Mouse (Mus musculus) c-Kit-negative CD71-positive TER-119-positive erythroid progenitor cells, embryonic 14.5 days (primary cell): ENCODE results near the gene Apba1.

ENCODE experiments used
- DNase-seq: peaks from one replicate; pipeline ENCODE4 v3.0.0-alpha.2; 2013; ENCODE audit warnings: low read depth, low spot score

Gene Apba1

GRCm38 (mm10) chr19:23972881-23973649 lies 214.4 kb downstream of the Apba1 start:
- no peak for DNase-seq

- no peak for DNase-seq
Measured at GRCm38 (mm10) chr19:23977901-23978443, 219.3 kb downstream of the Apba1 start.

- DNase-seq: no peak
Measured at GRCm38 (mm10) chr19:23980598-23980997, 221.9 kb downstream of the Apba1 start.

GRCm38 (mm10) chr19:23984186-23984585 lies 225.5 kb downstream of the Apba1 start:
- DNase-seq: no peak

- no peak for DNase-seq
Measured at GRCm38 (mm10) chr19:23987291-23987690, 228.6 kb downstream of the Apba1 start.

GRCm38 (mm10) chr19:23988166-23988565 lies 229.5 kb downstream of the Apba1 start:
- DNase-seq: no peak

- no peak for DNase-seq
Measured at GRCm38 (mm10) chr19:23995766-23996399, 237.2 kb downstream of the Apba1 start.
